Mouse (Mus musculus) hindbrain, embryonic 10.5 days (tissue): ENCODE measurements at regions not wholly inside any gene's neighbourhood (a gene's known extent, or its start where the extent isn't known, plus 50 kb on each side); places are given as distances from the start of the nearest gene placed in this dataset.

Source experiments
- DNase-seq: peaks from one replicate; pipeline ENCODE4 v3.0.0-alpha.2; 2017; ENCODE audit warnings: low spot score
- H3K27ac ChIP-seq: fragments of 300-500 bp; sonication (generic); 2 replicates; pipeline ENCODE4 v1.5.1; 2016; ENCODE audit warnings: mild to moderate bottlenecking, moderate library complexity
- H3K27me3 ChIP-seq: fragments of 300-500 bp; sonication (generic); 2 replicates; pipeline ENCODE4 v1.6.1; 2016; ENCODE audit warnings: mild to moderate bottlenecking; ENCODE audit not compliant: poor library complexity, insufficient read depth, severe bottlenecking
- H3K36me3 ChIP-seq: fragments of 300-500 bp; sonication (generic); 2 replicates; pipeline ENCODE4 v1.6.1; 2016; ENCODE audit warnings: mild to moderate bottlenecking, moderate library complexity
- H3K4me1 ChIP-seq: fragments of 300-500 bp; sonication (generic); replicated peaks from 2 replicates; pipeline ENCODE4 v1.6.1; 2016; ENCODE audit warnings: mild to moderate bottlenecking
- H3K4me3 ChIP-seq: fragments of 300-500 bp; sonication (generic); 2 replicates; pipeline ENCODE4 v1.5.1; 2016; ENCODE audit warnings: mild to moderate bottlenecking, moderate library complexity
- H3K9me3 ChIP-seq: fragments of 300-500 bp; sonication (generic); 2 replicates; pipeline ENCODE4 v1.6.1; 2016; ENCODE audit warnings: mild to moderate bottlenecking, moderate library complexity
- WGBS: fragments of 180-500 bp; shearing (Covaris S2); methylation state at CpG from one replicate; pipeline ENCODE4 v1.1.7; 2016; 5-methylcytosine and 5-hydroxymethylcytosine counted together

DNA sequence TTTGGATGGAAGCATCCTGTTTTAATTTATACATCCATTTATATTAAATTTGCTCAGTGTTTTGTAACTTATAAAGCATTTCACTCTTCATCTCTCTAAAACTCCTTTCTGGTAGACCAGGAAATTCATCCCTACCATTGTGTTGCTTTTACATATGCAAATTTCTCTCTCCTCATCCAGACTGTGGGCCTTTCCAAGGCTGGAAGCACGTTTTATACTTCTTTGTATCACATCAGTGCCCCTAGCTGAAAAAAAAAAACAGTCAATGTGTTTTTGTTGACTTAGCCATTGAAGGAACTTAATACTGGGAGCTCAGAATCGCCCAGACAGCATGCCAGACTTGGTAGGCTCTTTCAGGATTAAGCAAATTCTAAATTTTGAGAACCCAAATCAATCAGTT is 174.9 kb upstream of the Gm6793 start:
- Histone ChIP-seq H3K9me3 (no peaks in the 10 kb centered on the region), H3K4me3 (no peak overlapping the region), H3K27me3 (no peaks in the 10 kb centered on the region), H3K27ac (no peak overlapping the region), H3K36me3 (no peaks in the 10 kb centered on the region), H3K4me1 (no peaks in the 10 kb centered on the region)
- DNase-seq: no peak
- WGBS: 24% methylated on average over 2 of the region's 2 CpGs

GRCm38 (mm10) chr8:112170184-112170583 is 155.3 kb upstream of the Gm6793 start:
- H3K36me3 ChIP-seq: no peaks in the 10 kb centered on the region
- H3K9me3 ChIP-seq: peaks cover 12% of the 10 kb centered on the region
- H3K4me3 ChIP-seq: no peak overlapping the region
- no peak overlapping the region for H3K27ac ChIP-seq
- H3K4me1 ChIP-seq: no peaks in the 10 kb centered on the region
- H3K27me3 ChIP-seq: no peaks in the 10 kb centered on the region
- no peak for DNase-seq
- WGBS: 96% methylated on average over 1 of the region's 1 CpGs

- peak overlapping the region; percentile 66 for H3K27ac ChIP-seq
- peak; percentile 43 for DNase-seq
- 34% methylated on average over 7 of the region's 7 CpGs for WGBS
Measured at GRCm38 (mm10) chr8:112156656-112157055, 141.8 kb upstream of the Gm6793 start.

DNA sequence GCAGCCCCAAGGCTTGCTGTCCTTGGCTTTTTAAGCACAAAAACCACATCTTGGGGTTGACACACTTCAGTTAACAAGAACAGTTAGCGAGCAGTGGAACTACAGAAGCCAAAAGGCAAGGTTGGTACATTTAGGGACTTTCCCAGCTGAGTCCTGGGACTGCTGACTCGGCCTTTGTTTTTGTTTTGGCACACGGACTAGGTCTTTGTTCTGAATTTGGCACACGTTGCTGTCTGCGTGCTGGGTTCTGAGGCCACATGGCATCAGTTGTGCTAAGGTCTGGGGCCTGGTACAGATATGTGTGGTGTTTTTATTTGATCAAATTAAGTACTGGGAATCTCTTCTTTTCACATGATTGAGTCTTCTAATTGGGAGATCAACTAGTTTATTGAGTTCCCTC is 124.1 kb upstream of the Gm6793 start:
- no peaks in the 10 kb centered on the region for H3K27me3 ChIP-seq
- WGBS: 49% methylated on average over 5 of the region's 5 CpGs
- H3K36me3 ChIP-seq: no peaks in the 10 kb centered on the region
- no peak overlapping the region for H3K4me3 ChIP-seq
- H3K9me3 ChIP-seq: 0 out of 2 replicates have a peak, but pooled peaks cover 12% of the 10 kb centered on the region
- no peak overlapping the region for H3K27ac ChIP-seq
- no peak for DNase-seq
- H3K4me1 ChIP-seq: no peaks in the 10 kb centered on the region

More at GRCm38 (mm10) chr8:112156656-112157055, 141.8 kb upstream of the Gm6793 start:
- no peaks in the 10 kb centered on the region for H3K36me3 ChIP-seq
- H3K4me1 ChIP-seq: peaks cover 9% of the 10 kb centered on the region; the same call in 1 of the 2 replicates
- no peaks in the 10 kb centered on the region for H3K27me3 ChIP-seq
- H3K9me3 ChIP-seq: 0 out of 2 replicates have a peak, but pooled peaks cover 3% of the 10 kb centered on the region
- H3K4me3 ChIP-seq: no peak overlapping the region

DNA sequence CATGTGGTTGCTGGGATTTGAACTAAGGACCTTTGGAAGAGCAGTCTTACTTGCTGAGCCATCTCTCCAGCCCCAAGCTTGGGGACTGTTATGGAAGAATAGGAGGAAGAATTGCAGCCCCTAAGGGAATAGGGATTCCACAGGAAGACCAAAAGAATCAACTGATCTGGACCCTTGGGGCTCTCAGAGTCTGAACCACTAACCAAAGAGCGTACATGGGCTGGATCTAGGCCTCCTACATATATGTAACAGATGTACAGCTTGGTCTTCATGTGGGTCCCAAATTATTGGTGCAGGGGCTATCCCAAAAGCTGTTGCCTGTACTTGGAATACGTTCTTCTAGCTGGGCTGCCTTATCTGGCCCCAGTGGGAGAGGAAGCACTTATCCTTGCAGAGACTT is 115.4 kb upstream of the Gm6793 start:
- H3K36me3 ChIP-seq: no peaks in the 10 kb centered on the region
- no peaks in the 10 kb centered on the region for H3K27me3 ChIP-seq
- no peaks in the 10 kb centered on the region for H3K4me1 ChIP-seq
- no peaks in the 10 kb centered on the region for H3K9me3 ChIP-seq
- 72% methylated on average over 2 of the region's 2 CpGs for WGBS
- no peak for DNase-seq
- H3K27ac ChIP-seq: no peak overlapping the region
- no peak overlapping the region for H3K4me3 ChIP-seq

DNA sequence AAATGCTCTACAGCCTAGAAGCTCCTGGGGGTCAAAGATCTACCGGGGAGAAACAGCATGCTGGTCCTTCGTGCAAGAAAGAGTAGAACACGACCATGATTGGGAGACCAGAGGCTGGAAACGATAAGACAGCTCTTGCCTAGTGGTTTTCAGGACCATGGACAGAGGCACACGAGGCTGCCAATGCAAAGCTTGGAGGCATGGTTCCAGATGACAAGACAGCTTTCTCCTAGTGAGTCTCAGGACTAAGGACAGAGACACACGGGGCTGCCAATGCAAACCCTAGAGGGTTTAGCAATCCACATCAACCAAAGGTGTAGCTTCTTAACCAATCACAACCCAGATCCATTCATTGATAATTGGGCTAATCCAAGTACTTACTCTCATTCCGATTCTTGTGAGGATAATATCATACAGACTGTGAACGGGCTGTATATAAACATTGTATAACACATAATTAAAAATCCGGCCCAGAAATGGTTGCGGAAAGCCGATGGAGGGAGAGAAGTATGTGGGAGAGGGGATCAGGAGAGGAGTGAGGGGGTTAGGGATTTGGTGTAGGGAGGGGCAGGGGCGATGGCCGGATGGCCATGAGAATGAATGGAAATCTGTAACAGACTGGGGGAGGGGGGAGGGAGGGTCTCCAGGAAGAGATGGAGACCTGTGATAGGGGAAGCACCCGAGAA is 114.1 kb upstream of the Gm6793 start:
- Histone ChIP-seq H3K36me3 (no peaks in the 10 kb centered on the region), H3K4me1 (no peaks in the 10 kb centered on the region), H3K9me3 (no peaks in the 10 kb centered on the region), H3K4me3 (no peak overlapping the region), H3K27me3 (no peaks in the 10 kb centered on the region), H3K27ac (no peak overlapping the region)
- peak; percentile 76 for DNase-seq
- WGBS: 52% methylated on average over 14 of the region's 14 CpGs

DNA sequence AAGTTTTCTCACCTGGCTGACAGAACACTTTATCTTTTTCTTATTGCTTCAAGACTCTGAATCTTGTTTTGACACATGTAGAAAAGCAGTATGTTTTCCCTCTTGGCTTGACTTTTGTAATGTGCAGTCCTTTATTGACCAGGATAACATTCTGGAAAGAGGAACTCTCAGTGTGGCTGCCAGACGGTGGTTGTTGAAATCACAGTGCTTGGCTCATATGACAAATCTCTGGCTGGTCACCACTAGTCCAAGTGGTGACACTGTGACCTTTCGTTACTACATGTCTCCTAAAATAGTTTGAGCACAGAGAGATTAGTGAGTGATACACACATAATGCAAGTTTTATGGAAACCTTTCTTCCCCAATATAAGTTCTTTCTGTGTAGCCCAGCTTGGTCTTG is 97.1 kb upstream of the Gm6793 start:
- WGBS: 77% methylated on average over 2 of the region's 2 CpGs

DNA sequence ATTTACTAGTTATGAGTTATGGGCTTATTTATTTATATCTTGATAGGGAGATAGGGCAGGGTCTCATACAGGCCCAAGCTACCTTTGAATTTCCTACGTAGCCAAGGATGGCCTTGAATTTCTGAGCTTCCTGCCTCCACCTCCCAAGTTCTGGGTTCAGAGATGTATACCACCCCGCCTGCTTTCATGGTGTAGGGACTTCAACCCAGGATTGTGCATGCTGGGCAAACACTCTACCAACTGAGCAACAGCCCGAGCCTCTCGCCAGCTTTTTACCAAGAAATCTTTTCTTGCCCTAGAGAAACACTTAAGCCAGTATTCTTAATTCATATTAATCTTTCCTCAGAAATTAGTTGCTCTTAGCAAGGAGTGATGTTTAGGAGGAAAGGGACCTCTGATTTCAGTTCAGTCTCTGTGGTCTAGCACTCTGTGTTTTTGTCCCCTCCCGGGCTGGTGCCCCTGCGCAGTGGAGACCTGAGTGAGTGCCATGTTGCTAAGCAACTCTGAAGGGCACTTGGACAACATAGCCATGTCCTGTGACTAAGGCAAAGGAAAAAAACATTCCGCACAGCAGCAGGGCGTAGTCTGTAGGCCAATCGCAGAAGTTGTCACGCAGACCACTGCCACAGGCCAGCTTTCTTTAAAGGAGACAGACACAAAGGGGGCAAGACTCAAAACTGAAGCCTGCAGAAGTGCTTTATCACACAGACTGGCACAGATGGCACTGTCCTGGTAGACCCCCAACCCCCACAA is 83.2 kb upstream of the Gm6793 start:
- DNase-seq: peak; percentile 31
- H3K4me3 ChIP-seq: no peak overlapping the region
- WGBS: 65% methylated on average over 10 of the region's 10 CpGs
- H3K9me3 ChIP-seq: no peaks in the 10 kb centered on the region
- no peaks in the 10 kb centered on the region for H3K27me3 ChIP-seq
- H3K36me3 ChIP-seq: no peaks in the 10 kb centered on the region
- peak overlapping the region; percentile 77 for H3K27ac ChIP-seq
- peaks cover 16% of the 10 kb centered on the region for H3K4me1 ChIP-seq

More for the DNA sequence above, 97.1 kb upstream of the Gm6793 start:
- no peaks in the 10 kb centered on the region for H3K9me3 ChIP-seq
- no peak overlapping the region for H3K27ac ChIP-seq
- no peaks in the 10 kb centered on the region for H3K4me1 ChIP-seq
- no peak overlapping the region for H3K4me3 ChIP-seq
- DNase-seq: no peak
- no peaks in the 10 kb centered on the region for H3K27me3 ChIP-seq
- H3K36me3 ChIP-seq: no peaks in the 10 kb centered on the region

GRCm38 (mm10) chr8:112094881-112095280 is 80.0 kb upstream of the Gm6793 start:
- 84% methylated on average over 2 of the region's 2 CpGs for WGBS
- Histone ChIP-seq H3K4me1 (peaks cover 25% of the 10 kb centered on the region), H3K9me3 (no peaks in the 10 kb centered on the region), H3K4me3 (no peak overlapping the region), H3K27ac (no peak overlapping the region), H3K27me3 (no peaks in the 10 kb centered on the region), H3K36me3 (no peaks in the 10 kb centered on the region)
- no peak for DNase-seq

DNA sequence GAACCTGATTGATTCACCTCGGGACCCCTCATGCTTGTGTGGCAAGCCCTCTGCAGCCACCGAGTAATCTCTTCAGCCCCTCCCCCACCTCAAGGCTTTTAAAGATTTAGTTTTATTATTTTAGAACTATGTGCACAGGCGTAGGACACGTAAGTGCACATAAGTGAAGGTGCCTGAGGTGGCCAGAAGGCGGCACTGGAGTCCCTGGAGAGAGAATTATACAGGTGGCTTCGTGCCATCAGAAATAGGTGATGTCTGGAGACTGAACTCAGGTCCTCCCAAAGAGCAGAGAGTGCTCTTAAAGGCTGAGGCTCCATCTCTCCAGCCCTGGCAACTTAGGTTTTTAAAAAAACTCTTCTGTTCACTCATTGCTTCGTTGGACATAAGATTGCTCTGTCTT is 78.7 kb upstream of the Gm6793 start:
- no peaks in the 10 kb centered on the region for H3K9me3 ChIP-seq
- WGBS: 68% methylated on average over 7 of the region's 7 CpGs

DNA sequence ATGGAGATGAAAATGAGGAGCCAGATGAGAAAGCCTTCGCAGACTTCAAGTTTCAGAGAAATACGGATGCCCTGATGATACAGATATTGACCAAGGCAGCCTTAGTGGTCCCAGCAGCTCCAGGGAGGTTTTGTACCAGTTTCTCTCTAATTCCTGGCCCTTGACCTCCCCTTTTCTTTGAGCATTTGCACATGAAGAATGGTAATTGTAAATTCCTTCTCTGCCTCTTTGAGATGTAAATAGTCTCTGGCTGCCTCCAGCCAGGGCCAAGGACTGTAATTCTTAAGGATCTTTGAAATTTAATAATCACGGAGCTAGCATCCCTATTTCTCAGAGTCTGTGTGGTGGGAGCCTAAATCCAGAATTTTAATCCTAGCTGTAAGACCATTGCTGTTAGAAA is 78.0 kb upstream of the Gm6793 start:
- WGBS: 26% methylated on average over 3 of the region's 3 CpGs
- Histone ChIP-seq H3K36me3 (no peaks in the 10 kb centered on the region), H3K4me1 (peaks cover 16% of the 10 kb centered on the region), H3K9me3 (no peaks in the 10 kb centered on the region), H3K27me3 (no peaks in the 10 kb centered on the region), H3K27ac (0 out of 2 replicates have a peak overlapping the region, but pooled peaks have one; percentile 25), H3K4me3 (no peak overlapping the region)
- DNase-seq: no peak

More for the DNA sequence above, 78.7 kb upstream of the Gm6793 start:
- Histone ChIP-seq H3K27me3 (no peaks in the 10 kb centered on the region), H3K4me1 (peaks cover 22% of the 10 kb centered on the region), H3K4me3 (no peak overlapping the region), H3K27ac (peak overlapping the region; percentile 25; the same call in 1 of the 2 replicates), H3K36me3 (no peaks in the 10 kb centered on the region)
- no peak for DNase-seq

DNA sequence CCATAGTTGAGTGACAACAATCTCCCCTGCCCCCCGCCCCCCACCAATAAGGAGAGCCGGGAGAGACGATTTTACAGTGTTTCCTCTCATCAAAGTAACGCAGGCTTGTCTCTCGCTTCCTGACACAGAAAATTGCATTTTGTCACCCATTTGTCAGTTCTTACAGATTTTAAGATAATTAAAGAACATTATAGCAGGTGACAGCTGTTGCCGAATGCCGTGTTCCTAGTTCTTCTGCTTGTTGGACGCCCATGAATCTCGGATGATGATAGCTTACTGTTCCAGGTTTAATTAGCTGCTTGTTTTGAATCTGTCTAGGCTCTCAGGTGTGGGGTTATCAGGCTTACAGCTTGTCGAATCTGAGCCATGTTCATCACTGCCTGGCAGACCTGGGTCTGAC is 63.8 kb upstream of the Gm6793 start:
- Histone ChIP-seq H3K27me3 (no peaks in the 10 kb centered on the region), H3K36me3 (no peaks in the 10 kb centered on the region), H3K4me1 (no peaks in the 10 kb centered on the region), H3K27ac (no peak overlapping the region), H3K9me3 (no peaks in the 10 kb centered on the region), H3K4me3 (no peak overlapping the region)
- DNase-seq: no peak
- WGBS: 91% methylated on average over 10 of the region's 10 CpGs

GRCm38 (mm10) chr8:112072205-112072604 is 57.4 kb upstream of the Gm6793 start:
- no peaks in the 10 kb centered on the region for H3K27me3 ChIP-seq
- 90% methylated on average over 14 of the region's 14 CpGs for WGBS
- no peaks in the 10 kb centered on the region for H3K4me1 ChIP-seq
- no peaks in the 10 kb centered on the region for H3K36me3 ChIP-seq
- no peak overlapping the region for H3K27ac ChIP-seq
- no peak for DNase-seq
- no peaks in the 10 kb centered on the region for H3K9me3 ChIP-seq
- no peak overlapping the region for H3K4me3 ChIP-seq
